Mouse (Mus musculus): ENCODE measurements around the gene Dctn3. TPM values are rescaled to one million over a fixed set of nuclear protein-coding genes. Genes with fewer than 3 reads are reported as not detected.
"Not testable (repeated sequence)": the region's sequence is repeated elsewhere in the genome, so short reads cannot be mapped to it uniquely, and the experiment has no call there.

The Dctn3 gene
- total RNA-seq, 4 experiments from 2014 or later, result 158 to 167 (median 165) TPM

DNA sequence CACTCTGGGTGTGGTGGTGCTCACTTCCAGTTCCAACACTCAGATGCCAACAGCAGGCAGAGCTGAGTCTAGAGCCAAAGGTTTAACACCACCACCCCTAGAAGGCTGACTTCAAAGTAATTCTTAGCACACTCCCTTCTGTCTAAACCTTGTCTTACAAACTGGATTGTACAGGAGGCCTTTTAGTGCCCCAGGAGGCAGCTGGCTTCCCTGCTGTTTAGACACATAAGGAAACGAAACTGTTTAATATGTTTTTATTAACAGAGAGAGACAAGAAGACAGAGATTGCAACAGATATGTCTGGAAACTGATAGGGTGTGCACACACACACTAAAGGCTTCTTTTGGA is 15.3 kb upstream of the Dctn3 start:
- no peak for DNase-seq (ENCODE audit: low spot score in 2 of 2)

GRCm38 (mm10) chr4:41737602-41738255 is 14.8 kb upstream of the Dctn3 start:
- peak; percentile 60 to 62 for DNase-seq (ENCODE audit: low spot score in 2 of 2)

DNA sequence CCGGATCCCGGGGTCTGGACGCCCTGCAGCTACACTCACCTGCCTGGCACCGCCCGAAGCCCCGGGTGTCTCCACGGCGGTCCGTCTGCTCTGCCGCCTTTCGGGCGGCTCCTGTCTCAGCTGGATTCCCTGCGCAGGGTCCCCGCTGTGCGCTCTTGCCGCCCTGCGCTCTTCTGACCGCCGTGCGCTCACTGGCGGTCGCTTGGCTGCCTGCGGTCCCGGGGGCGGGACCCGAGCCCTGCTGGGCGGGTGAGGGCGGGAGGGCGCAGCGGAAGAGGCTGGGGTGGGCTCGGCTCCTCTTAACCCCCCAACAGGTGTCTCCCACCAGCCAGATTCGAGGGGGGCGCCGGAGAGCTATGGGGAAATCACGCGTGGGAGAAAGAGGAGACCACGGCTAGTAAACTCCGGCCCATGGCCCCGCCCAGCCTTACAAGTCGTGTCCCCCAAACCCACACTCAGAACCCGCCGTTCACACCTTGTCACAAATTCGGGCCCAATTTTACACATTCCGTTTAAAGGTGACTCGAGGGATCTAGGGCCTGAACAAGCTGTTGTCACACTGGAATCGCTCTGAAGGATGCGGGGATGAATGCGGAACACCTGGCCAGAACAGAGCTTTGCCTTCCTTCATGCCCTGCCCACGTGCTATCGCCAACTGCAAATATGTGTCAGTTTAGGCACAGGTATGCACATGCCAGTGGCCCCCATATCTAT is 8.2 kb upstream of the Dctn3 start, which contains the start of gene Arid3c:
TSS of gene Arid3c (minus strand) at position 91 of the 714 bp plus-strand sequence.
- DNase-seq (ENCODE audit: low spot score in 2 of 2), result no peak

DNA sequence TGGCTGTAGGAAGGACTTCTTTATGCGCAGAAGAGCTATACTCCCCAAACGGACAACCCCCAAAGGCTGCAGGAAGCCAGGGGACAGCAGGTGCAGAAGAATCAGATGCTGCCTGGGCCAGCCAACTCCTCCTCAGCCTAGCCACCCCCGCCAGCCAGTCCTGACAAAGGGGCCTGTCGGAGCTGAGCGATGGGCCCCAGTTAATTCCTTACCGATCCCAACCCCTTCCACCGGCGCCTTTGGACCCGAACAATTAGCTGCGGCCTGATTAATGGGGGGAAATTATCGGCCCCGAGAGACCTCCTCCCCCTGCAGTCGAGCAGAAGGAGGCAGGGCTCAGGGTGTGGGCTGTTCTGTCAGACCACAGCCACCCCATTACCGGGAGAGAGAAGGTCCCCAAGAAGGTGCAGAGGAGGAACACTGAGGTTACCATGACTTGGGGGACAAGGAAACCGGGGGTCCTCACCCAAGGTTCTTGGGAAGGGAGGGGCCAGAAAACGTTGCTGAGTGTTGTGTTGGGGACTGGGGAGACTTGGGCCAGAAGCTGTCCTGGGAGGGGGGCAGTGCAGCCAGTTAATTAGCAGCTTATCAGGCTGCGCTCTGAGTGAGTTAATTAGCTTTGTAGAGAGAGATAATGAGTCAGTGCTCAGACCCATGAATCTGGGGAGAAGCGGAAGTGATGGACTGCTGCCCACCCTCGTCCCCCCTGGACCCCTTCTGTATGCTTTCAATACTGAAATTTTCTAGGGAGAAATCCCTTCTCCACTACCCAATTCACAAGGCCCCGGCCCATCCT is 4.1 kb upstream of the Dctn3 start:
- DNase-seq (ENCODE audit: low spot score in 2 of 2), result no peak

DNA sequence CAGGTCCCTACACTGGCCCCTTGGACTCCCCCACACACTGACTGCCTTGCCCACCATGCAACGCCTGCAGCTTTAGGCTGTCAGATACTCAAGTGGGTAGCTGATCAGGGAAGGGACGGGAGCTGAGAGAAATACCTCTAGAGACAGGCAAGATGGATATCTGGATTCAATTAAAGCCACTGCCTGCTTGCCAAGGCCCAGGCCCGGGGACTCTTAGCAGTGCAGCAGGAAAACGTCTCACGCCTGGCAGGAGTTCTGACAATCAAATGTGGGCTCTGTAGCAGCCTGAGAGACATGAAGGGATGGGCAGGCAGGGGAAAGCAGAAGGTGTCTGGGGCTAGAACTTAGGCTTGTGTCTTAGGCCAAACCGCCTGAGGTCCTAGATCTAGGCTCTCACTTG is 6.1 kb downstream of the Dctn3 start:
- DNase-seq (ENCODE audit: low spot score in 2 of 2), result no peak

- DNase-seq (ENCODE audit: low spot score in 2 of 2), result no peak
Observed at GRCm38 (mm10) chr4:41715596-41715995, 7.4 kb downstream of the Dctn3 start.

DNA sequence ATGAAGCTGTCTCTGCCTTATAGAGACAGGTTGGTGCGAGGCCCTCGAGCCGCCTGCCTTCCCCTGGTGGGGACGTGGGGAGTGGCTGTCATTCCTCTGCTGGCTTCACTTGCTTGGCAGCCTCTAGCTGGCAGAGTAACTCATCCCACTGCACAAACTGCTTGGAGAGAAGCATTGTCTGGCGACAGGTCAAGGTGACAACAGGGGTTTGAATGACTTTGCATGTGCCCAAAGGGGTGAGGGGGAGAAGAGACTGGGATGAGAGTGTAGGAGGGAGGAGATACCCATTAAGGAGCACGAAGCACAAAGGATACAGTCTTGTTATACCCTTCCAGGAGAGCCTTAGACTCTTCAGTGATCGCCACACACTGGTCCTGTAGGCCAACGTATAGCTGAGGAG is 7.9 kb downstream of the Dctn3 start:
- DNase-seq (ENCODE audit: low spot score in 2 of 2), result no peak

GRCm38 (mm10) chr4:41714276-41714675 is 8.7 kb downstream of the Dctn3 start:
- peak in 1 of 2 experiments; percentile 59 for DNase-seq (ENCODE audit: low spot score in 2 of 2)

GRCm38 (mm10) chr4:41713197-41714067 is 9.5 kb downstream of the Dctn3 start, which contains the start of gene Rpp25l:
Gene Rpp25l (minus strand): TSS chr4:41713534.
- DNase-seq (ENCODE audit: low spot score in 2 of 2), result peak; percentile 74 to 75

DNA sequence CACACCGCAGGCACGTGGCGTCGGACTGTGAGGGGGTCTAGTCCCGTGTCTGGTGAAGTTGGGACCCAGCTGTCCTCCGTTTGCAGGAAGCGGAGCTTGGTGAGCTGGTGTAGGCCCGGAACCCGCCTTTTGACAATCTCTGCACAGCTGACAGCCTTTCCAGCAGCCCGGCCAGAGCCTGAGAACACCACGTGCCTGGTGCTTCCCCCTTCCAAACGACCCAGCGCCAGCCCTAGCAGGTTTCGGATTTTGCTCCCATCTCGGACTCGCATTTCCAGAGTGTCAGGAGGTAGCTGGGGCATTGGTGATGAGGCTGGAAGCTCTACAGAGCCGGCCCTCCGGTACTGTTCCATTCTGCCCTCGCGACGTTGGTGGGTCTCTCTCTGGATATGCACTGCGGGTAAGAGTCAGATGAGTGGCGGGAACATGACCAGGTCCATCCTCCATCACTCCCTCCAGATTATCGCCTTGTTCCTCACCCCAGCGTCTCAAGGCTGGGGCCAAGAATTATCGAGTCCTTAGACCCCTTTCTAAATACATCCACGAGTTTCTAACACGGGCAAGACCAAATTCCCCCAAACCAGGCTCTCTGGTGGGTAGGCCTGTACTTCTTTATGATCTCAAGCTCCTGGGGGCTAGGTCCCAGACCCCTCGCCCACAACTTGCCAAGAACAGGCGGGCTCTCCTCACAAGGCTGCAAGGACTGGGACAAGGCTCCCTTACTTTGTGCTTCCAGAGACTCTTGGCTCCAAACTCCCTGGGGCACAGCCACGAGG is 10.4 kb downstream of the Dctn3 start:
- no peak for DNase-seq (ENCODE audit: low spot score in 2 of 2)

DNA sequence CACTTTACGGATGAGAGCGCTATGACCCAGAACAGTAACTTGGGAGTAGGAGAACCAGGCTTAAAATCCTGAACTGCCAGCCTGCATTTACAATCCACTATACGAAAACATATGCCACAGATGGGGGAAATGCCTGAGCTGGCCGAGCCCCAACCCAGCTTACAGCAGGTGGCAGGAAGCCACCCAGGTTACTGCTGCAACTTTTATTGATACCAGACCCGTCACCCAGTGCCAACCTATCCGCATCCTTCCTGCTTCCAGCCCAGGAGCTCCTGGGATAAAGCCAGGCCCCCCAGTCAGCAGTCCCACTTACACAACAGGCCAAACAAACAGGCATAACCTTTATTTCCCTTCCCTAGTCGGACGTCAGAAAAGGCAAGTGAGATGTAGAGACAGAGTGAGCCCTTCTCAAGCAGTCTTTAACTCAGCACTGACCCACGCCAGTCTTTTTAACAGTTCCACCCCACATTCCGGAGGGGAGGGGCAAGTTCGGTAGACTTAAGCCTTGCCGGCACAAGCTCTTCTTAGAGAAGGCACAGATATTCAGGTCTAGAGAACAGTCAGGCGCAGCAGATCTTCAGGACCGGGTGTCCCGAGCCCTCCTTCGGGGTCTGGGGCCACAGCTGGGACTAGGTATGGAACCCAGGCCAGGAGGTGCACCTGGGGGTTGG is 11.1 kb downstream of the Dctn3 start:
- no peak for DNase-seq (ENCODE audit: low spot score in 2 of 2)

- DNase-seq (ENCODE audit: low spot score in 2 of 2), result no peak
Observed at GRCm38 (mm10) chr4:41710229-41710628, 12.7 kb downstream of the Dctn3 start.

GRCm38 (mm10) chr4:41708192-41708745 is 14.7 kb downstream of the Dctn3 start:
- no peak for DNase-seq (ENCODE audit: low spot score in 2 of 2)

GRCm38 (mm10) chr4:41707011-41707535 is 15.9 kb downstream of the Dctn3 start:
- DNase-seq (ENCODE audit: low spot score in 2 of 2), result peak; percentile 65 to 83

DNA sequence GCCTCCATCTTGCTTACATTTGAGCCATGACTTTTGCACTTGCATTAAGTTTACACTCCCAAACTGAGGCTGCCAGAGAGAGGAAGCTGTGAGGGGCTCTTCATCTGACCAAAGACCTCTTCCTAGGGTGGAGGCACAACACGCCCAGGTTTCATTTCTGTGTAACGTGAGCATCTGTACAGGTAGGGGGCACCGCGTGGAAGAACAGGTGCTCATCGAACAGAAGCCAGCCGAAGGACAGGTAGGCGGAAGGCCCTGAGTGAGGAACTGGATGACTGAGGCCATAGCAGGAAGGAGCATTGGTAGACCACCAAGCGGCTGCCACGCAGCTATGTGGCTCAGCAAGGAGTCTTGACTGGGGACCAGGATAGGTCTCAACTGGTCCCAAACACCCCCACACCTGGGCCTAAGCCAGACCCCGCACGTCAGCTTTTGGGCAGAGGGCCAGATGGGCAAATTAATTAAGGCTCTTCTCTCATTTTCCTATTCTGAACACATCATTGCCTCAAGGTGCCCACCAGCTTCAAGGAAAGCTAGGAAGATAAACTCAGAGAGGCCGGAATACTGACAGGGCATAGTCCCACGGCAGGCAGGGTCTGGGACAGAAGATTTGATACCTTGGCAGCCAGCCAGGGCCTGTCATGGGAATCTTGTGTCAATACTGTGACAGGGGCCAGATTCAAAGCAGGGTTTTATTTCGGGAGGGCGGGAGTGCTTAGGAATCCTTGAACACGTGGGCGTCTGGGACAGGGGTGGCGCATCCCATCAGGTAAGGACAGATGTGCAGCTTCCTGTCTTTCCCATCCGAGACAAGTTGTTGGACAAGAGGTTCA is 16.8 kb downstream of the Dctn3 start:
- no peak for DNase-seq (ENCODE audit: low spot score in 2 of 2)

DNA sequence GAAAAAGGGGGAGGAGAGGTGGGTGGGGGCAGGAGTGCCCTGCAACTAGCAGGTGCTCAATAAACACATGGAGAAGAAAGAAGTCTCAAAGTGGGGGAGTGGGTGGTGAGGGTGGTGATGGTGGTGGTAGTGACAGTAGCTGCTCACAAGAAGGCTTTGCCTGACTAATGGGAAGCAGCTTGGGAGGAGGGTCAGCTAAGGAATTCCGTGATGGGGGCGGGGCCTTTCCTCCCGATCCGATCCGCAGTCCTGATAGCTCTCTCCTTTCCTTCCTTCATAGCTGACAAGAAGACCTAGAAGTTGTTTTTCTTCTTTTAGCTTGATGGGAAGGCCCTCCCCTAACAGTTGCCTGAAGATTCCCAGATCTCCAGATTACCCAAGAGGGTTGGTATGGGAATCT is 18.3 kb downstream of the Dctn3 start:
- no peak for DNase-seq (ENCODE audit: low spot score in 2 of 2)

DNA sequence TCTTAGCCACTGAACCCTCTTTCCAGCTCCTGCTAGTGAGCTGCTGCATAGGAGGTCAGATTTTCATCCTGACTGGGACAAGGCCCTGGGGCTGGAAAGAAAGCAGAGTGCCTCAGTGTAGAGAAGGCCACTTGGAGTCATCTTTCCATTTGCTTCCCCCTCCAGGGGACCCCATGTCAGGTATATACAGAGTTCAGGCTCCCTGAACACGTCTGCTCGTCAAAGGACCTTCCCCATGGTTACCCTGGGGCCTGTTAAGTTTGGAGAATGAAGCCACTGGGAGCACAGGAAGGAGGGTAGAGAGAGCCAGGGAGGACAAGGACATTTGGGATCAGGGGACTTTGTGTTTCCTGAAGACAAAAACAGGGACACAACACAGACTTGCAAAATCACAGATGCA is 20.7 kb downstream of the Dctn3 start:
- not testable (repeated sequence) for DNase-seq (ENCODE audit: low spot score in 2 of 2)

GRCm38 (mm10) chr4:41700224-41700623 is 22.7 kb downstream of the Dctn3 start:
- DNase-seq (ENCODE audit: low spot score in 2 of 2), result not testable (repeated sequence)
